Mouse (Mus musculus) heart, embryonic 11.5 days (tissue): ENCODE results near the gene Mcub. TPM values are rescaled to one million over a fixed set of nuclear protein-coding genes. Genes with fewer than 3 reads are reported as not detected.

Source experiments
- ATAC-seq: fragments of 200-750 bp; cut with Nextera tagmentation; replicated peaks from 2 replicates; pipeline ENCODE4 v1.8.0; 2017; ENCODE audit warnings: moderate library complexity; ENCODE audit not compliant: insufficient number of reproducible peaks, low FRiP score, low TSS enrichment
- H3K27ac ChIP-seq: fragments of 300-500 bp; sonication (generic); 2 replicates; pipeline ENCODE4 v1.5.1; 2014; ENCODE audit warnings: mild to moderate bottlenecking, low read depth, low read length
- H3K27me3 ChIP-seq: fragments of 300-500 bp; sonication (generic); 2 replicates; pipeline ENCODE4 v1.6.1; 2014; ENCODE audit warnings: mild to moderate bottlenecking, low read length, mixed read lengths; ENCODE audit not compliant: control insufficient read depth, insufficient read depth
- H3K36me3 ChIP-seq: fragments of 300-500 bp; sonication (generic); 2 replicates; pipeline ENCODE4 v1.6.1; 2014; ENCODE audit warnings: mild to moderate bottlenecking, low read length, moderate library complexity, mixed read lengths; ENCODE audit not compliant: control insufficient read depth, insufficient read depth
- H3K4me1 ChIP-seq: fragments of 300-500 bp; sonication (generic); 2 replicates; pipeline ENCODE4 v1.6.1; 2014; ENCODE audit warnings: low read length; ENCODE audit not compliant: control insufficient read depth, insufficient read depth
- H3K4me2 ChIP-seq: fragments of 300-500 bp; sonication (generic); 2 replicates; pipeline ENCODE4 v1.6.1; 2014; ENCODE audit warnings: mild to moderate bottlenecking, moderate library complexity
- H3K4me3 ChIP-seq: fragments of 300-500 bp; sonication (generic); 2 replicates; pipeline ENCODE4 v1.5.1; 2014; ENCODE audit warnings: low read depth, low read length
- H3K9ac ChIP-seq: fragments of 300-500 bp; sonication (generic); 2 replicates; pipeline ENCODE4 v1.6.1; 2014; ENCODE audit warnings: mild to moderate bottlenecking, low read depth, low read length, moderate library complexity
- H3K9me3 ChIP-seq: fragments of 300-500 bp; sonication (generic); replicated peaks from 2 replicates; pipeline ENCODE4 v1.6.1; 2016; ENCODE audit warnings: low read length; ENCODE audit not compliant: control insufficient read depth
- WGBS: fragments of 180-500 bp; shearing (Covaris S2); extraction: QIAGEN DNeasy Blood & Tissue Kit; methylation state at CpG from one replicate; pipeline ENCODE4 v1.1.7; 2014; ENCODE audit not compliant: insufficient replicate concordance; 5-methylcytosine and 5-hydroxymethylcytosine counted together
- polyA plus RNA-seq: library from polyadenylated mRNA; unstranded; fragments of >200 nt; fragmentation: Nextera tagmentation; extraction: Ambion mirVana; gene quantifications from 2 replicates; pipeline ENCODE4 v1.2.1, GENCODE M21; 2014

The Mcub gene
- polyA plus RNA-seq, 1 experiment from 2014 or later: 4.3 TPM

DNA sequence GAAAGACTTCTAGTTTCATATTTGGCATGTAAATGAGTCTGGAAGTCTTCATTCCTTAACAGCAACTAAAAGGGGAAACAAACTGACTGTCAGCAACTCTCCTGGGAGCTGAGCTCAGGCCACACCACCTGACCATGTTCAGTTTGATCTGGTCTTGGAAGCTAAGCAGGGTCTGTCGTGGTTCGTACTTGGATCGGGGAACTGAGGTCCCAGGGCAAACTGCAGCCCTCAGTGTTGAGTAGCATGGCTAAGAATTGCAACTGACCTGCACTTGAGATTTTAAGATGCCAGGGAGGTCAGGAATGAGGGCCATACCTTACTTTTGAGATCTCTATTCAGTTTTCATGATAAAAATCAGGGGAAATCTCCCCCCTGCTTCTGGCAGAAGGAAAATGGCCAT lies 44.1 kb downstream of the Mcub start:
- Histone ChIP-seq H3K4me1 (no peaks in the 10 kb centered on the region), H3K27me3 (no peaks in the 10 kb centered on the region), H3K36me3 (no peaks in the 10 kb centered on the region), H3K4me2 (no peak overlapping the region), H3K9ac (no peak overlapping the region), H3K9me3 (no peaks in the 10 kb centered on the region), H3K27ac (no peak overlapping the region), H3K4me3 (no peak overlapping the region)
- no peak for ATAC-seq
- 79% methylated on average over 3 of the region's 3 CpGs for WGBS

- H3K36me3 ChIP-seq: no peaks in the 10 kb centered on the region
- WGBS: 77% methylated on average over 7 of the region's 7 CpGs
- no peaks in the 10 kb centered on the region for H3K9me3 ChIP-seq
- no peak for ATAC-seq
- H3K27ac ChIP-seq: no peak overlapping the region
- H3K4me3 ChIP-seq: no peak overlapping the region
- H3K4me1 ChIP-seq: no peaks in the 10 kb centered on the region
- no peak overlapping the region for H3K4me2 ChIP-seq
- H3K27me3 ChIP-seq: no peaks in the 10 kb centered on the region
- H3K9ac ChIP-seq: no peak overlapping the region
Observed at GRCm38 (mm10) chr3:129923581-129923980, 46.4 kb downstream of the Mcub start.

GRCm38 (mm10) chr3:129918434-129918833 lies 51.6 kb downstream of the Mcub start:
- no peak for ATAC-seq
- no peak overlapping the region for H3K4me2 ChIP-seq
- 16% methylated on average over 13 of the region's 13 CpGs for WGBS

GRCm38 (mm10) chr3:129917424-129917823 lies 52.6 kb downstream of the Mcub start:
- 69% methylated on average over 3 of the region's 3 CpGs for WGBS
- H3K9me3 ChIP-seq: no peaks in the 10 kb centered on the region
- H3K27ac ChIP-seq: no peak overlapping the region
- no peak overlapping the region for H3K4me3 ChIP-seq
- no peaks in the 10 kb centered on the region for H3K36me3 ChIP-seq
- H3K4me1 ChIP-seq: no peaks in the 10 kb centered on the region
- H3K9ac ChIP-seq: no peak overlapping the region
- no peak for ATAC-seq
- no peak overlapping the region for H3K4me2 ChIP-seq
- H3K27me3 ChIP-seq: no peaks in the 10 kb centered on the region

More at GRCm38 (mm10) chr3:129918434-129918833, 51.6 kb downstream of the Mcub start:
- Histone ChIP-seq H3K9ac (no peak overlapping the region), H3K9me3 (no peaks in the 10 kb centered on the region), H3K36me3 (no peaks in the 10 kb centered on the region), H3K27ac (no peak overlapping the region), H3K4me1 (no peaks in the 10 kb centered on the region), H3K4me3 (no peak overlapping the region), H3K27me3 (no peaks in the 10 kb centered on the region)

- no peak for ATAC-seq
- Histone ChIP-seq H3K36me3 (peaks cover 19% of the 10 kb centered on the region), H3K4me3 (no peak overlapping the region), H3K4me1 (no peaks in the 10 kb centered on the region), H3K9me3 (no peaks in the 10 kb centered on the region), H3K9ac (no peak overlapping the region), H3K27me3 (no peaks in the 10 kb centered on the region), H3K27ac (no peak overlapping the region), H3K4me2 (no peak overlapping the region)
- 87% methylated on average over 13 of the region's 13 CpGs for WGBS
Observed at GRCm38 (mm10) chr3:129913241-129913640, 56.8 kb downstream of the Mcub start.

GRCm38 (mm10) chr3:129912025-129912424 lies 58.0 kb downstream of the Mcub start:
- Histone ChIP-seq H3K9me3 (no peaks in the 10 kb centered on the region), H3K4me3 (no peak overlapping the region), H3K9ac (no peak overlapping the region), H3K27ac (no peak overlapping the region), H3K4me1 (no peaks in the 10 kb centered on the region), H3K36me3 (peaks cover 19% of the 10 kb centered on the region), H3K27me3 (no peaks in the 10 kb centered on the region), H3K4me2 (no peak overlapping the region)
- 89% methylated on average over 14 of the region's 14 CpGs for WGBS
- ATAC-seq: no peak

- no peaks in the 10 kb centered on the region for H3K27me3 ChIP-seq
- peaks cover 12% of the 10 kb centered on the region for H3K4me1 ChIP-seq
- 79% methylated on average over 7 of the region's 7 CpGs for WGBS
- H3K27ac ChIP-seq: no peak overlapping the region
- H3K9ac ChIP-seq: no peak overlapping the region
- H3K9me3 ChIP-seq: no peaks in the 10 kb centered on the region
- ATAC-seq: no peak
- H3K4me2 ChIP-seq: no peak overlapping the region
- no peak overlapping the region for H3K4me3 ChIP-seq
- peaks cover 13% of the 10 kb centered on the region for H3K36me3 ChIP-seq
Observed at GRCm38 (mm10) chr3:129904381-129905132, 65.4 kb downstream of the Mcub start.

DNA sequence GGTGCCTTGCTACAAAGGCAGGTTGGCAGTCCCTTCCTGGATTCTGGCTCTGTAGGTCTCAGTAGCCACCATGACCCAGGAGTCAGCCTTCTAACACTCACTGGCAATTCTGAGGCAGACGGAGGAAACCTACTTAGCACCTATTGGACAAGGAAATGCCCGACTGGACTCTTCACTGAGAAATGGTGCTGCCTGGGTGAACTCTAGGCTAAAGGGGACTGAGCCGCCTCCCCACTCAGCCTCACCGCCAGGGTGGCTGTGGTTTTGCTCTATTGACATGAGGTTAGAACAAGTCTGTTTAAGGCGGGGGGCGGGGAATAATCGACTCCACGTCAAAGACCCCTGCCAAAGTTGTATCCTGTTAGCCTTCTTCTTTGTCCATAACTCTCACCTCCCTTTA lies 66.1 kb downstream of the Mcub start:
- no peak overlapping the region for H3K9ac ChIP-seq
- ATAC-seq: no peak
- H3K4me2 ChIP-seq: no peak overlapping the region; the same call in 1 of the 2 replicates
- peaks cover 6% of the 10 kb centered on the region for H3K36me3 ChIP-seq
- no peak overlapping the region for H3K4me3 ChIP-seq
- H3K9me3 ChIP-seq: no peaks in the 10 kb centered on the region
- H3K4me1 ChIP-seq: peaks cover 12% of the 10 kb centered on the region
- no peaks in the 10 kb centered on the region for H3K27me3 ChIP-seq
- H3K27ac ChIP-seq: no peak overlapping the region
- 82% methylated on average over 8 of the region's 8 CpGs for WGBS

- Histone ChIP-seq H3K27ac (no peak overlapping the region), H3K27me3 (no peaks in the 10 kb centered on the region), H3K9me3 (no peaks in the 10 kb centered on the region), H3K36me3 (peaks cover 1% of the 10 kb centered on the region), H3K4me2 (no peak overlapping the region; the same call in 1 of the 2 replicates), H3K4me1 (peaks cover 12% of the 10 kb centered on the region), H3K9ac (no peak overlapping the region), H3K4me3 (no peak overlapping the region)
- 89% methylated on average over 3 of the region's 3 CpGs for WGBS
- ATAC-seq: no peak
Observed at GRCm38 (mm10) chr3:129903369-129903768, 66.6 kb downstream of the Mcub start.
